13 mouse cellular contexts compared by ENCODE assay signal in genomic region chr4:136904767-136905539, GRCm38 (mm10). TPM values are rescaled to one million over a fixed set of nuclear protein-coding genes. Genes with fewer than 3 reads are reported as not detected.
DNase-seq lines count a peak whose midpoint lies in the region; ATAC-seq and TF ChIP-seq lines count a peak whose summit lies in the region.
"Had no signal": no experiment of that assay in that cellular context is flagged by ENCODE, and none has a peak within 500 bp of the region (broad histone marks: within the 10 kb centered on the region; RNA-seq: fewer than 3 reads in every experiment).

No protein-coding gene starts in this region.

- no peak for TF ChIP-seq EP300 in stomach, postnatal 0 days (optimal IDR thresholded peaks at IDR 0.05)

- no peak overlapping the region for H3K9ac ChIP-seq in stomach, embryonic 15.5 days
- no peak overlapping the region for H3K9ac ChIP-seq in stomach, postnatal 0 days (ENCODE audit: low read length)
- H3K9ac ChIP-seq in forebrain, embryonic 16.5 days (replicated peaks; ENCODE audit: low read depth, low read length) = no peak overlapping the region
- H3K9ac ChIP-seq in midbrain, embryonic 13.5 days (replicated peaks) = no peak overlapping the region
- H3K9ac ChIP-seq: embryonic facial prominence, embryonic 15.5 days; liver, embryonic 15.5 days had no signal

- no peak for DNase-seq in stomach, postnatal 0 days (ENCODE audit: low spot score)
- DNase-seq in thymus, adult 18-20 months = no peak
- no peak for DNase-seq in adrenal gland, adult 8-10 months
- no peak for DNase-seq in thymus, postnatal 25 days
- DNase-seq: adrenal gland, adult 2 months; cerebellum, adult 18-20 months had no signal

- no peak overlapping the region for H3K4me3 ChIP-seq in stomach, embryonic 15.5 days (replicated peaks)
- no peak overlapping the region for H3K4me3 ChIP-seq in stomach, postnatal 0 days (ENCODE audit: low read depth, low read length)
- H3K4me3 ChIP-seq in forebrain, embryonic 16.5 days (replicated peaks; ENCODE audit: low read length) = no peak overlapping the region
- H3K4me3 ChIP-seq in midbrain, embryonic 13.5 days (replicated peaks) = 0 out of 2 replicates have a peak overlapping the region, but pooled peaks have one; percentile 2
- H3K4me3 ChIP-seq: embryonic facial prominence, embryonic 15.5 days; liver, embryonic 15.5 days had no signal

- H3K4me2 ChIP-seq in stomach, embryonic 15.5 days = peak overlapping the region; percentile 8; the same call in 1 of the 2 replicates
- H3K4me2 ChIP-seq in stomach, postnatal 0 days (replicated peaks; ENCODE audit: low read depth) = no peak overlapping the region
- peak overlapping the region; percentile 36 for H3K4me2 ChIP-seq in forebrain, embryonic 16.5 days (ENCODE audit: low read length)
- H3K4me2 ChIP-seq in midbrain, embryonic 13.5 days (replicated peaks) = peak overlapping the region; percentile 39
- H3K4me2 ChIP-seq: embryonic facial prominence, embryonic 15.5 days; liver, embryonic 15.5 days had no signal

- H3K36me3 ChIP-seq in stomach, embryonic 15.5 days = no peaks in the 10 kb centered on the region
- no peaks in the 10 kb centered on the region for H3K36me3 ChIP-seq in stomach, postnatal 0 days (ENCODE audit: control insufficient read depth, insufficient read depth, low read length)
- no peaks in the 10 kb centered on the region for H3K36me3 ChIP-seq in forebrain, embryonic 16.5 days (ENCODE audit: control insufficient read depth, insufficient read depth)
- no peaks in the 10 kb centered on the region for H3K36me3 ChIP-seq in midbrain, embryonic 13.5 days
- H3K36me3 ChIP-seq: embryonic facial prominence, embryonic 15.5 days; liver, embryonic 15.5 days had no signal

- H3K27ac ChIP-seq in stomach, embryonic 15.5 days = peak overlapping the region; percentile 44
- H3K27ac ChIP-seq in stomach, postnatal 0 days (replicated peaks) = no peak overlapping the region
- no peak overlapping the region for H3K27ac ChIP-seq in forebrain, embryonic 16.5 days (ENCODE audit: low read length)
- H3K27ac ChIP-seq in midbrain, embryonic 13.5 days = no peak overlapping the region
- H3K27ac ChIP-seq: embryonic facial prominence, embryonic 15.5 days; liver, embryonic 15.5 days had no signal

- TF ChIP-seq CTCF in stomach, postnatal 0 days (IDR thresholded peaks at IDR 0.05; ENCODE audit: low read depth) = no peak

- no peak; the same call in 1 of the 2 replicates for ATAC-seq in stomach, embryonic 15.5 days (ENCODE audit: insufficient read depth, low FRiP score, low read depth)
- ATAC-seq in stomach, postnatal 0 days (ENCODE audit: low FRiP score, low TSS enrichment) = no peak
- ATAC-seq in forebrain, embryonic 16.5 days = peak; percentile 87
- peak; percentile 70 for ATAC-seq in midbrain, embryonic 13.5 days

- no peaks in the 10 kb centered on the region for H3K9me3 ChIP-seq in stomach, embryonic 15.5 days
- H3K9me3 ChIP-seq in stomach, postnatal 0 days (ENCODE audit: control insufficient read depth, low read length) = no peaks in the 10 kb centered on the region
- no peaks in the 10 kb centered on the region for H3K9me3 ChIP-seq in forebrain, embryonic 16.5 days (ENCODE audit: control insufficient read depth, low read length)
- H3K9me3 ChIP-seq in midbrain, embryonic 13.5 days = no peaks in the 10 kb centered on the region
- H3K9me3 ChIP-seq: embryonic facial prominence, embryonic 15.5 days; liver, embryonic 15.5 days had no signal

- H3K27me3 ChIP-seq in stomach, embryonic 15.5 days (replicated peaks) = peaks cover 25% of the 10 kb centered on the region
- no peaks in the 10 kb centered on the region for H3K27me3 ChIP-seq in stomach, postnatal 0 days (ENCODE audit: control insufficient read depth, insufficient read depth, low read length)
- peaks cover 4% of the 10 kb centered on the region for H3K27me3 ChIP-seq in forebrain, embryonic 16.5 days (replicated peaks; ENCODE audit: control insufficient read depth, insufficient read depth, low read length)
- H3K27me3 ChIP-seq in midbrain, embryonic 13.5 days = peaks cover 79% of the 10 kb centered on the region

- WGBS in stomach, embryonic 15.5 days = 2% methylated on average over 23 of the region's 23 CpGs
- WGBS in stomach, postnatal 0 days = 2% methylated on average over 23 of the region's 23 CpGs
- WGBS in forebrain, embryonic 16.5 days = 1% methylated on average over 22 of the region's 23 CpGs
- WGBS in midbrain, embryonic 13.5 days = 0% methylated on average over 23 of the region's 23 CpGs

- H3K4me1 ChIP-seq in stomach, embryonic 15.5 days = no peaks in the 10 kb centered on the region
- H3K4me1 ChIP-seq in stomach, postnatal 0 days (replicated peaks; ENCODE audit: control insufficient read depth, insufficient read depth) = no peaks in the 10 kb centered on the region
- H3K4me1 ChIP-seq in forebrain, embryonic 16.5 days (replicated peaks; ENCODE audit: control insufficient read depth, insufficient read depth, low read length) = peaks cover 14% of the 10 kb centered on the region
- H3K4me1 ChIP-seq in midbrain, embryonic 13.5 days (replicated peaks) = peaks cover 23% of the 10 kb centered on the region
- H3K4me1 ChIP-seq: liver, embryonic 15.5 days had no signal

RNA-seq across cellular contexts. Expression of gene C1qa, which starts 6.3 kb away (rescaled TPM):
- polyA plus RNA-seq in stomach, embryonic 15.5 days (2015; fragmentation: Nextera tagmentation; extraction: Ambion mirVana) = 54.3 and 70.7 TPM in 2 replicates
- polyA plus RNA-seq in stomach, postnatal 0 days (2015; fragmentation: Nextera tagmentation; extraction: Ambion mirVana) = 49.7 and 53.0 TPM in 2 replicates
- 16.8 and 24.6 TPM in 2 replicates for polyA plus RNA-seq in forebrain, embryonic 16.5 days (2015; fragmentation: Nextera tagmentation; extraction: Ambion mirVana)
- 14.4 and 16.5 TPM in 2 replicates for polyA plus RNA-seq in midbrain, embryonic 13.5 days (2015; fragmentation: Nextera tagmentation; extraction: Ambion mirVana)
- 10 to 100 TPM; 65.2 to 96.6 (median 77.6) TPM for total RNA-seq in adrenal gland, adult 8-10 months (2022)

RNA-seq across cellular contexts. Expression of gene C1qc, which starts 12.1 kb away (rescaled TPM):
- 34.2 and 37.5 TPM in 2 replicates for polyA plus RNA-seq in stomach, embryonic 15.5 days (2015; fragmentation: Nextera tagmentation; extraction: Ambion mirVana)
- 48.6 and 49.4 TPM in 2 replicates for polyA plus RNA-seq in stomach, postnatal 0 days (2015; fragmentation: Nextera tagmentation; extraction: Ambion mirVana)
- polyA plus RNA-seq in forebrain, embryonic 16.5 days (2015; fragmentation: Nextera tagmentation; extraction: Ambion mirVana) = 13.9 and 17.6 TPM in 2 replicates
- 13.6 and 16.2 TPM in 2 replicates for polyA plus RNA-seq in midbrain, embryonic 13.5 days (2015; fragmentation: Nextera tagmentation; extraction: Ambion mirVana)
- 10 to 100 TPM; 45.8 to 82.2 (median 63.4) TPM for total RNA-seq in adrenal gland, adult 8-10 months (2022)

RNA-seq across cellular contexts. Expression of gene C1qb, which starts 19.0 kb away (rescaled TPM):
- polyA plus RNA-seq in stomach, embryonic 15.5 days (2015; fragmentation: Nextera tagmentation; extraction: Ambion mirVana) = 62.4 and 62.8 TPM in 2 replicates
- polyA plus RNA-seq in stomach, postnatal 0 days (2015; fragmentation: Nextera tagmentation; extraction: Ambion mirVana) = 79.6 and 80.6 TPM in 2 replicates
- polyA plus RNA-seq in forebrain, embryonic 16.5 days (2015; fragmentation: Nextera tagmentation; extraction: Ambion mirVana) = 24.1 and 32.0 TPM in 2 replicates
- 25.0 and 30.4 TPM in 2 replicates for polyA plus RNA-seq in midbrain, embryonic 13.5 days (2015; fragmentation: Nextera tagmentation; extraction: Ambion mirVana)
- 100 to 1,000 TPM in 2 of 4 experiments, 10 to 100 TPM in 2; 63.2 to 103 (median 86.1) TPM for total RNA-seq in adrenal gland, adult 8-10 months (2022)

RNA-seq across cellular contexts. Expression of gene Epha8, which starts 51.7 kb away (rescaled TPM):
- polyA plus RNA-seq in stomach, embryonic 15.5 days (2015; fragmentation: Nextera tagmentation; extraction: Ambion mirVana) = 0.95 and 1.0 TPM in 2 replicates
- polyA plus RNA-seq in stomach, postnatal 0 days (2015; fragmentation: Nextera tagmentation; extraction: Ambion mirVana) = 0.11 and 0.16 TPM in 2 replicates
- 3.7 and 6.7 TPM in 2 replicates for polyA plus RNA-seq in forebrain, embryonic 16.5 days (2015; fragmentation: Nextera tagmentation; extraction: Ambion mirVana)
- 11.4 and 16.0 TPM in 2 replicates for polyA plus RNA-seq in midbrain, embryonic 13.5 days (2015; fragmentation: Nextera tagmentation; extraction: Ambion mirVana)
- total RNA-seq in adrenal gland, adult 8-10 months (2022) = under 1 TPM; 0.23 to 0.86 (median 0.59) TPM
- total RNA-seq: megakaryocyte progenitor cell, adult 5-6 weeks had no signal
- polyA plus RNA-seq: heart, embryonic 16.5 days had no signal

Comparison
In these comparisons a context has a peak if more than half of its experiments do, and no peak if none do; other contexts are left out.
1. ATAC-seq: peak in forebrain, embryonic 16.5 days (single experiment) and midbrain, embryonic 13.5 days (single experiment); none in stomach, embryonic 15.5 days (single experiment) and stomach, postnatal 0 days (single experiment).